Mouse (Mus musculus) adrenal gland, adult 2 months (tissue): Measurements from ENCODE around the gene Acot8. TPM values are rescaled to one million over a fixed set of nuclear protein-coding genes. Genes with fewer than 3 reads are reported as not detected.
"Not testable (repeated sequence)": the region's sequence is repeated elsewhere in the genome, so short reads cannot be mapped to it uniquely, and the experiment has no call there.

ENCODE experiments used
- DNase-seq: peaks from one replicate; pipeline ENCODE4 v3.0.0; 2021
- polyA plus RNA-seq: library from polyadenylated mRNA; depleted of rRNA; stranded (reverse); fragments of >200 nt; gene quantifications from 2 replicates; pipeline ENCODE4 v1.2.3, GENCODE M21; 2012
- total RNA-seq, 2 experiments: library from RNA; stranded (reverse); gene quantifications; 2 replicates each; pipeline ENCODE4 v1.2.3; 2021

Gene Acot8
- total and polyA plus RNA-seq, 3 experiments, result 28.3 to 64.4 (median 30.4) TPM

- DNase-seq, result no peak
Observed at GRCm38 (mm10) chr2:164813557-164813956, 8.9 kb upstream of the Acot8 start.

- no peak for DNase-seq
Observed at GRCm38 (mm10) chr2:164806614-164807013, 1.9 kb upstream of the Acot8 start.

- DNase-seq, result no peak
Observed at GRCm38 (mm10) chr2:164805332-164805718, 643 bp upstream of the Acot8 start.

GRCm38 (mm10) chr2:164803921-164804313, 765 bp downstream of the Acot8 start:
- no peak for DNase-seq

- DNase-seq, result no peak
Observed at GRCm38 (mm10) chr2:164803201-164803920, 1.3 kb downstream of the Acot8 start.

GRCm38 (mm10) chr2:164800252-164801004, 4.3 kb downstream of the Acot8 start:
- DNase-seq, result no peak

GRCm38 (mm10) chr2:164798554-164798953, 6.1 kb downstream of the Acot8 start:
- not testable (repeated sequence) for DNase-seq

- DNase-seq, result peak; percentile 63
Observed at GRCm38 (mm10) chr2:164795868-164796267, 8.8 kb downstream of the Acot8 start.

GRCm38 (mm10) chr2:164794293-164794692, 10.4 kb downstream of the Acot8 start:
- DNase-seq, result peak; percentile 91

- DNase-seq, result no peak
Observed at GRCm38 (mm10) chr2:164793772-164794171, 10.9 kb downstream of the Acot8 start.

- DNase-seq, result peak; percentile 73
Observed at GRCm38 (mm10) chr2:164793236-164793635, 11.4 kb downstream of the Acot8 start.

GRCm38 (mm10) chr2:164792400-164793190, 12.1 kb downstream of the Acot8 start:
- peak; percentile 72 for DNase-seq

GRCm38 (mm10) chr2:164791841-164792261, 12.8 kb downstream of the Acot8 start:
- DNase-seq, result no peak

GRCm38 (mm10) chr2:164790451-164790850, 14.2 kb downstream of the Acot8 start:
- DNase-seq, result peak; percentile 60

- no peak for DNase-seq
Observed at GRCm38 (mm10) chr2:164788411-164788810, 16.3 kb downstream of the Acot8 start.

- no peak for DNase-seq
Observed at GRCm38 (mm10) chr2:164787779-164788178, 16.9 kb downstream of the Acot8 start.

GRCm38 (mm10) chr2:164787032-164787431, 17.6 kb downstream of the Acot8 start:
- DNase-seq, result no peak

- no peak for DNase-seq
Observed at GRCm38 (mm10) chr2:164786388-164786885, 18.2 kb downstream of the Acot8 start.

- peak; percentile 98 for DNase-seq
Observed at GRCm38 (mm10) chr2:164785481-164786387, 18.9 kb downstream of the Acot8 start, which contains the start of gene Snx21. Gene Snx21, plus strand, starts transcription at chr2:164785823.

GRCm38 (mm10) chr2:164784869-164785420, 19.7 kb downstream of the Acot8 start:
- peak; percentile 44 for DNase-seq
